Mouse (Mus musculus): ENCODE data around the gene Ikzf1.

Gene Ikzf1

DNA sequence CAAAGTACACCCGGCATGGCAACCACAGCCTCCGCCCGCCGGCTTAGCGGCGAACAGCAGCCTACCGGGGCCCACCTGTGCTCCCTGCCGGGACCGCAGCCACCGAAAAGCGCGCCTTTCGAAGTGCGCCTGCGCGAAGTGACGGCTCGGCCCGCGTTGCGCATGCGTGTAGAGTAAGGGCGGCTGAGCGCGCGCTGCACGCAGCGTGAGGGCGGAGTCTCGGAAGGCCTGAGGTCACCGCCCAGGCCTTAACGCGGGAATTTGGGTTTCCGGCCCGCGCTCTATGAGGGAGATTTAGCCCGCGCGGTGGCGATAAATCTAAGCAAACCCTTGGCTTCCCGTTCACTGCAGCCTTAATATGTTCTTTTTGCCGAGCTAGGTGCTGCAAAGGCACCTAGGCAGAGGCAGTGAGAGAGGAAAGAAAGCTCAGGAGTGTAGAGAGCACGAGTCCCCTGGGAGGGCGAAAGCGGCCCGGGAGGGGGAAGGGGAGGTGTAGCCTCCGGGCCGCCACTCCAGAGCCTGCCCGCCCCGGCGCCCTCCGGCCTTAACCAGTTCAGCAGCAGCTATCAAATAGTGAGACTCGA is 124.1 kb downstream of the Ikzf1 start, which contains the start of gene Fignl1:
TSS of gene Fignl1 (minus strand) at position 143 of the 584 bp plus-strand sequence.
- DNase-seq (ENCODE audit: low read depth, low spot score), result peak; percentile 85

DNA sequence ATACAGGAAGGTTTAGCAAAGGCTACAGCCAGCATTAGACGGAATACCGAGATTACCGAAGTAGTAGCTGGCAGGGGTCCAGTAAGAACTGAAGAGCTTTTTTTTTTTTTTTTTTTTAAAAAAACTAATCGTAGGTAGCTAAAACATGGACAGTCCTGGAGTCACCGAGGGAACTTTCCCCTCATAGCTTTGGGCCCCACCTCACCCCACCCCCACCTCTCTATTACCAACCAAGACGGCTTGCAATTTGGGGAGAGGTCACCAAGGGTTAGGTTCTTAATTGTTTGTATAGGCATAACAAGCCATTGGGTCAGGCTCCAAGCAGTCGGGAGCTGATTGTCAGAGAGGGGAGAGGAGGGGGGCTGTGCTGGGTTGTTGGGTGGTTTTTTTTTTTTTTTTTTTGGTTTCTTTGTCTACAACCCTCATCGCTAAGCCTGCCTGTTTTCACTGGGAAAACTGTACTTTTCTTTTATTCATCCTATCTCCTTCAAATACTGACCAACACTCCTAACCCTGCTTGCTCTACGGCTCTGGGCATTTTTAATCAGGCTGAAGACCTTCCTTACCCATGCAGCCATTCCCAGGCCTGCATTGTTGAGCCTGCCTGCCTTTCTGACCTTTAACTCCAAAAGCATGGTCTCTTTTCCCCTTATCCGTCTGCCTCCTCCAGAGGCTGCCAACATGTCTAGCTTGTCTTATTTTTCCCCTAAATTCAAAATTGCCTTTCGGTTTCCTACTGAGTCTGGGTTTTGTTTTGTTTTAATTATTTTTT is 124.8 kb downstream of the Ikzf1 start:
- DNase-seq (ENCODE audit: low read depth, low spot score), result no peak

DNA sequence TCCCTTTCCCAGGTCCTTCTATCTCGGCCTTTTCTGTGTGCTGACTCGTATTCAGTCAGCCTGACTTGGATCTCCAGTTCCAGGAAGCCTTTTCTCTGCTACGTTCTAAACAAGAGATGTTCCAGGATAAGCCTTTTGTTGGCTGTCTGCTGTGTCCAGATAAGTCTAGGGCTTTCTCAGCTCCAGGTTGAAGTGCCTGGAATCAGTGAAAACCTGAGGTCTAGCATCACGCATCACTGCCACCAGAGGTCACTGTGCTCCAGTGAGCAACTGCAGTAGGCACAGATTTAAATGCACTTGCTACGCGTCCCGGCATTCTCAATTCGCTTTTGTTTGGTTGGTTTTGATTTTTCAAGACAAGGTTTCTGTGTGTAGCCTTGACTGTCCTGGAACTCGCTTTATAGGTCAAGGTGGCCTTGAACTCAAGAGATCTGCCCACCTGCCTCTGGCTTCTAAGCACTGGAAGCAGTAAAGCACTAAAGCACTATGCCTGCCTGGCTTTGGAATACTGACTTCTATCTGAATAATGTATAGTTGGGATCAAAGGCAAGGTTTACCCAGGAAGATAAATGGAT is 127.2 kb downstream of the Ikzf1 start:
- no peak for DNase-seq (ENCODE audit: low read depth, low spot score)

DNA sequence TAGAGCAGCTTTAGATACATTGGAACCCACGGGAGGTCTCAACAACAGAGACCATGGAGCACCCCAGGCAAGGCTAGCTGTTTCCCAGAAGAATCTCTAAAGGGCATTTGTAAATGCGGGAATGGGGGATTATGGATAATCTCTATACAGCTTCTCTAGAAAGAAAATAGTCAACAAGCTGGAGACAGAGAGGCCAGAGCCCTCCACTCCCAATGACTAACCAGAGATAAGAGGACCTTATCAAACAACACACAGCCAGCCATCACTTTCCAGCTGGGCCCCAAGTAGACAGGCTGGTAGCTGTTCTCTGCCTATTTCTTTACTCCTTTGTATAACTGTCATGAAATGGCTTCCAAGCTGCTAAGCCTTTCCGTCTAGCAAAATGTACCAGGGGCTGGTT is 130.9 kb downstream of the Ikzf1 start:
- no peak for DNase-seq (ENCODE audit: low read depth, low spot score)

DNA sequence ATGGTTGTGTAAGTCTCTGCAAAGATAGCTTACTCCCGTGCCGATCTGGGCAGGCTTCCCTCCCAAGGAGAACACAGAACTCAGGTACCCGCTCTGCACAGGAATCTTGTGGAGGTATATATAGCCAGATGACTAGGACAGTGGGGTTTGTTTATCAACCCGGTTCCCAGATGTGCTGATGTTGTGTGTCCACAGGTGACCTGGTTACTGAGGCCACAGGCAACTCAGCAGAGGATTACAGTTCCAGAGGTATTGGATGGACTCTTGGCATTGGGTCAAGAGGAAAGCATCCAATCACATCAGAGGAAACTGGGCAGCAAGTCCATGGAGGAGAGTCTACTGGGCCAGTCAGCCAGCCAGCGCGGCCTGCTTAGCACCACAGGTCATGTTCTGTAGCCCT is 134.0 kb downstream of the Ikzf1 start:
- no peak for DNase-seq (ENCODE audit: low read depth, low spot score)

DNA sequence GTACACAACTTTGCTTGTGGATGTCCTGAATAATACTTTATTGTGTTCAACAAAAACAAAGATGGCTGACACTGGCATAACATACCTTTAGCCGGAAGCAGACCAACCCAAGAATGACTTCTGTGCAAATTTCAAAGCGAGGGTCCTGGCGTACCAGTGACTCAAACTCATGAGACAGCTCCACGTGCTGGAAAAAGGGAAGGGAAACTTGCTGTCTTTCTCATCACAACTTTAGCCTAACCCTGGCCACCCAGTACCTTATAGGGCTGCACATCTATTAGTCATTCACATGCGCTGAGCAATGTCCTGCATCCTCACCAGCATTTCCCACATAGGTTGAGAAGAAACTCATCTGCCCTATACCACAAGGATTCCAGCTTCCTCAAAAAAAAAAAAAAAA is 134.4 kb downstream of the Ikzf1 start:
- DNase-seq (ENCODE audit: low read depth, low spot score), result no peak

DNA sequence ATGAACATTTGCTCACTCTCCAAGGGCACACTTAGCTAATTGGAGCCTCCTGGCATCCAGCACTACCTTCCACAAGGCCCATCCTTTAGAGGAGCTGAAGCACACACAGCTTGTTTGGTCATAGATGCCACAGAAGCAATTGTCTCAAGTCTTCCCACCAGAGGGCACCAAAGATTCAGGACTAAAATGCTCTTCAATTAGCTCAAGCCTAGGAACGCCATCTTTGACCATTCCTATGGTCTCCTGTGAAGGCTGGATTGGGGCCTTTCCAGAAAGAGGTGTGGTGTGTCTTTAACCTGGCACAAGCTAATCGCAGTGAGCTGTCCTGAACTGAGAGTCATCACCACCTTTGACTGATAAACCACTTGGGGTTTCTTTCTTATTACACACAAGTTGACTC is 135.4 kb downstream of the Ikzf1 start:
- DNase-seq (ENCODE audit: low read depth, low spot score), result peak; percentile 74

DNA sequence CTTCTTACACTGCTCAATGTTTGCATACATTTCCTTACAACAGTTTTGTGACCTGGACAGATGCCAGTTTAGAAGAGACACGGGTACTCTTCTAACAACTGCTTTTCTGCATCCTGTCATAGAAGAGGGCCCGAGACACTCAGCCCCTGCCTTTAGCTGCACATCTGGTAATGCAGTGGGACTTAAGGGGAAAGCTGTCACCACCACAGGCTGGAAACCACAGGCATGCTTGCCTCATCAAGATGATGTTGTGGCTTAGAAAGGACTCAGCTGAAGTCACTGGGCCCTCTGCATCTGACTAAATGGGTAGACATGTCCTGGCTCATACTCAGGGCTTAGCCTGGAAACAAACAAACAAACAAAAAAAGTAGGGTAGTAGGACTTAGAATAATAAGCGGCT is 135.9 kb downstream of the Ikzf1 start:
- DNase-seq (ENCODE audit: low read depth, low spot score), result no peak

DNA sequence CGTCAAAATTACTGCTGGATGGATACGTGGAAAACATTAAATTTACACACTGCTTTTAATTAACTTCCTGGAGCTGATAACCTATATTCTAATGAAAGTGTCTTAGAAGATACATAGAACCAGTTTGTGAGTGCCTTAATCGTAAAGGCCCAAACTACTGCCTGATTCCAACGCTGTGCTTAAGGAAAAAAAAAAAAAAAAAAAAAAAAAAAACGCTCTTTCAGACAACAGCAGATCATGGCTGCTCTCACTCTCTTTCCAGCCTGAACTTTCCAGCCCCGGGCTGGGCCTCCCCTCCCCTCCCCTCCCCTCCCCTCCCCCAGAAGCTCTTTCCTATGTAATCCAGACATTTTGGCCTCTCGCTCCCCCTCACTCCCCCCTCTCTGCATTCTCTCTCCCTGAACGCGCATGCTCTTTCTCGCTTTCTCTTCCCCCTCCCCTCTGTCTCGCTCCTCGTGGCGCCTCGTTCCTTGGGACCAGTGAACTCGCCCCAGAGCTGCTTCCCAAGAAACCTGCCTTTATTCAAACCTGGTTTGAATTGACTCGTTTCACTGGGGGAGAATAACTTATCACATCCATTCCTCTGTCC is 136.7 kb downstream of the Ikzf1 start:
- DNase-seq (ENCODE audit: low read depth, low spot score), result peak; percentile 70

Measured in brain, embryonic 18.5 days (tissue).